Mouse (Mus musculus) ES-Bruce4 (cell line): ENCODE data around the gene Myo10. TPM values are rescaled to one million over a fixed set of nuclear protein-coding genes. Genes with fewer than 3 reads are reported as not detected.
A peak's percentile ranks its signal among the peaks of the same experiment; 100 is the strongest.

ENCODE experiments used
- H3K27ac ChIP-seq: 2 replicates; pipeline ENCODE4 v1.5.1; 2012; ENCODE audit warnings: low read length, inconsistent platforms; ENCODE audit not compliant: insufficient read depth
- H3K27me3 ChIP-seq: 2 replicates; pipeline ENCODE4 v1.6.1; 2012; ENCODE audit warnings: mild to moderate bottlenecking, low read length, inconsistent platforms; ENCODE audit not compliant: control insufficient read depth, poor library complexity, insufficient read depth, severe bottlenecking
- H3K36me3 ChIP-seq: 2 replicates; pipeline ENCODE4 v1.6.1; 2012; ENCODE audit warnings: inconsistent platforms, mild to moderate bottlenecking, low read length, moderate library complexity; ENCODE audit not compliant: control insufficient read depth, poor library complexity, insufficient read depth, severe bottlenecking
- H3K4me1 ChIP-seq: one replicate; pipeline ENCODE4 v1.8.1; 2011; ENCODE audit warnings: low read length; ENCODE audit not compliant: control insufficient read depth, insufficient read depth
- H3K4me3 ChIP-seq: 2 replicates; pipeline ENCODE4 v1.5.1; 2011; ENCODE audit warnings: low read depth, mild to moderate bottlenecking, low read length
- H3K9ac ChIP-seq: 2 replicates; pipeline ENCODE4 v1.6.1; 2012; ENCODE audit warnings: low read depth, mild to moderate bottlenecking, inconsistent platforms; ENCODE audit not compliant: poor library complexity, severe bottlenecking
- H3K9me3 ChIP-seq: replicated peaks from 2 replicates; pipeline ENCODE4 v1.6.1; 2012; ENCODE audit warnings: mild to moderate bottlenecking, low read length, inconsistent platforms; ENCODE audit not compliant: control insufficient read depth, poor library complexity, insufficient read depth, severe bottlenecking
- CTCF ChIP-seq: IDR thresholded peaks from one replicate; pipeline ENCODE4 v1.8.1; 2011; ENCODE audit warnings: low read depth, low read length
- EP300 ChIP-seq: IDR thresholded peaks from 2 replicates; pipeline ENCODE4 v1.6.1; 2011; ENCODE audit warnings: low read depth, low read length; ENCODE audit not compliant: insufficient read depth
- POLR2A ChIP-seq: IDR thresholded peaks from one replicate; pipeline ENCODE4 v1.8.1; 2011; ENCODE audit warnings: low read length; ENCODE audit not compliant: insufficient read depth
- polyA plus RNA-seq: library from polyadenylated mRNA; stranded (reverse); fragments of >200 nt; gene quantifications from 2 replicates; pipeline ENCODE4 v1.2.4, GENCODE M21; 2011; ENCODE audit warnings: low read depth; ENCODE audit not compliant: missing spikeins, insufficient read depth, insufficient read length

The Myo10 gene
- polyA plus RNA-seq, 1 experiment, result 171 TPM

GRCm38 (mm10) chr15:25604231-25604630 is 18.1 kb upstream of the Myo10 start:
- no peak for TF ChIP-seq POLR2A
- TF ChIP-seq EP300, result no peak
- peak; percentile 29 for TF ChIP-seq CTCF
- H3K4me1 ChIP-seq, result no peaks in the 10 kb centered on the region
- H3K9ac ChIP-seq, result no peak overlapping the region
- H3K9me3 ChIP-seq, result 0 out of 2 replicates have a peak, but pooled peaks cover 2% of the 10 kb centered on the region
- H3K36me3 ChIP-seq, result no peaks in the 10 kb centered on the region
- H3K4me3 ChIP-seq, result no peak overlapping the region
- no peaks in the 10 kb centered on the region for H3K27me3 ChIP-seq
- H3K27ac ChIP-seq, result no peak overlapping the region

- H3K36me3 ChIP-seq, result no peaks in the 10 kb centered on the region
- no peak overlapping the region for H3K27ac ChIP-seq
- H3K4me1 ChIP-seq, result no peaks in the 10 kb centered on the region
- 0 out of 2 replicates have a peak, but pooled peaks cover 2% of the 10 kb centered on the region for H3K9me3 ChIP-seq
- H3K9ac ChIP-seq, result no peak overlapping the region
- H3K4me3 ChIP-seq, result no peak overlapping the region
- TF ChIP-seq EP300 (no peak), POLR2A (no peak), CTCF (no peak)
- no peaks in the 10 kb centered on the region for H3K27me3 ChIP-seq
Measured at GRCm38 (mm10) chr15:25605376-25605775, 16.9 kb upstream of the Myo10 start.

GRCm38 (mm10) chr15:25608742-25609141 is 13.6 kb upstream of the Myo10 start:
- Histone ChIP-seq H3K36me3 (no peaks in the 10 kb centered on the region), H3K27me3 (no peaks in the 10 kb centered on the region), H3K9ac (no peak overlapping the region)

GRCm38 (mm10) chr15:25609253-25609652 is 13.1 kb upstream of the Myo10 start:
- Histone ChIP-seq H3K4me1 (no peaks in the 10 kb centered on the region), H3K9me3 (no peaks in the 10 kb centered on the region), H3K27me3 (no peaks in the 10 kb centered on the region), H3K4me3 (no peak overlapping the region), H3K9ac (no peak overlapping the region), H3K27ac (no peak overlapping the region), H3K36me3 (no peaks in the 10 kb centered on the region)
- TF ChIP-seq POLR2A, result no peak

More at GRCm38 (mm10) chr15:25608742-25609141, 13.6 kb upstream of the Myo10 start:
- Histone ChIP-seq H3K9me3 (0 out of 2 replicates have a peak, but pooled peaks cover 2% of the 10 kb centered on the region), H3K4me1 (no peaks in the 10 kb centered on the region), H3K4me3 (no peak overlapping the region), H3K27ac (no peak overlapping the region)
- TF ChIP-seq EP300, result no peak
- no peak for TF ChIP-seq CTCF
- no peak for TF ChIP-seq POLR2A

- Histone ChIP-seq H3K9ac (no peak overlapping the region), H3K9me3 (no peaks in the 10 kb centered on the region), H3K27me3 (no peaks in the 10 kb centered on the region), H3K36me3 (no peaks in the 10 kb centered on the region), H3K27ac (no peak overlapping the region), H3K4me1 (no peaks in the 10 kb centered on the region), H3K4me3 (no peak overlapping the region)
- TF ChIP-seq CTCF, result no peak
Measured at GRCm38 (mm10) chr15:25611178-25611577, 11.1 kb upstream of the Myo10 start.

GRCm38 (mm10) chr15:25620560-25620959 is 1.8 kb upstream of the Myo10 start:
- no peaks in the 10 kb centered on the region for H3K36me3 ChIP-seq
- no peaks in the 10 kb centered on the region for H3K27me3 ChIP-seq
- TF ChIP-seq POLR2A, result no peak
- no peak for TF ChIP-seq CTCF
- TF ChIP-seq EP300, result no peak
- no peaks in the 10 kb centered on the region for H3K4me1 ChIP-seq
- no peak overlapping the region for H3K4me3 ChIP-seq
- no peak overlapping the region for H3K9ac ChIP-seq
- no peak overlapping the region for H3K27ac ChIP-seq
- H3K9me3 ChIP-seq, result no peaks in the 10 kb centered on the region
